Mouse (Mus musculus): ENCODE results near the gene Rptor.
A peak's percentile ranks its signal among the peaks of the same experiment; 100 is the strongest.

Rptor gene

GRCm38 (mm10) chr11:119816798-119817361 is 214.2 kb downstream of the Rptor start:
- no peak for DNase-seq

- DNase-seq: no peak
These were observed 214.7 kb downstream of the Rptor start for GRCm38 (mm10) chr11:119817362-119817837.

GRCm38 (mm10) chr11:119817898-119818297 is 215.2 kb downstream of the Rptor start:
- no peak for DNase-seq

- DNase-seq: no peak
These were observed 218.8 kb downstream of the Rptor start for GRCm38 (mm10) chr11:119821514-119821913.

DNA sequence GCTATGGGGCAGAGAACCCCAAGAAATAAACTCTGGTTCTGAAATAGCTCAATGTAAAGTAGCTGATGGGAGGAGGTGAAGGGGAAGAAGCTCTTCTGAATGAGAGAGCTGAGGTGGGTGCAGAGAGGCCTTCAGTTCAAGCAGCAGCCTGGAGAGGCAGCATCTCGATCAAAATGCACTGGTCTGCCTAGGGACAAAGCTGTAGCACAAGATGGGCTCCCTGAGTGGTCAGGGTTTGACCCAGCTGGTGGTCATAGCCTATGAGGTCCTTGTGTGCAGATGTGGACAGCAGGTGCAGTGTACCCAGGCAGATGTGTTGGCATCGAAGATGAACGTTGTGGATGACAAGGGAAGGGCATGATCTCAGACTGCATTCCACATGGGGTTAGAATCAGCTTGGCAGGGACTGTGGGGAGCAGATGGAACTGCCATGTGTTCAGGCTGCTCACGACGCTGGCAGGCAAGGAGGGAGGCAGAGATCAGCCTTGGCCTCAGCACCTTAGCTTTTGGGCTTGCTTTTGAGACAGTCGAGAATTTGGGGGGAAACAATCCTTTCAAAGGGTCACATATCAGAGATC is 221.5 kb downstream of the Rptor start:
- no peak for DNase-seq

DNA sequence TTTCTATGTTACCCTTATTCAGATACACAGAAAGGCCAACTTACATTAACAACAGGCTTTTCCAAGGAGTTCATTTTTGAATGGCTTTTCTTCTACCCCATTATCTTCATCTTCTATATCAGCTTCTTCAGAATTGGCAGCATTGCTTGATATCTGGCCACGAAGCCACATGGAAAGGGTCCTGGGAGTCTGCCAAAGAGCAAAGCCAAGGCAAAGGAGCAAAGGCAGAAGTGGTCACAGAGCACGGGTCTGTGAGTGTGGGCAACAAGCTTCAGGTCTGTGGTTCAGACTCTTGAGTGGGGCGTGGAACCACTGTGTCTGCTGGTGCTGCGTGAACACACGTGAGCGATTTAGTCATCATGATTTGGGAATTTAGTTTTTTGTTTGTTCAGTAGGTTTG is 223.1 kb downstream of the Rptor start:
- no peak for DNase-seq

- no peak for DNase-seq
These were observed 223.5 kb downstream of the Rptor start for GRCm38 (mm10) chr11:119826239-119826638.

GRCm38 (mm10) chr11:119829116-119829515 is 226.4 kb downstream of the Rptor start:
- DNase-seq: no peak

DNA sequence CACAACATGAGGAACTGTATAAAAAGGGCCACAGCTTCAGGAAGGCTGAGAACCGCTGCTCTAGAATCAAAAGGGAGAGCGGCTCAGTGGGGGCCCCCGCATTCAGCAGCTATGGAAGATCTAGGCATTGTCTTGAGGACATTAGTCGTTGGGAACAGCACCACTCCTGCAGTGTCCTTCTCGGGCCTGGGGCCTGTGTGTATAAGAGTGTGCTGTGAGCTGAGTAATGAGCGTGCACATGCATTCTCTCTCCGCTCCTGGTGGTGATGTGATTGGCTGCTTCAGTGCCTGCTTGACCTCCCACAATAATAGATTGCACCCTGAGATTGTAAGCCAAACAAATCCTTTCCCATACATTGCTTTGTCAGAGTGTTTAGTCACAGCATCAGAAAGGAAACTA is 229.0 kb downstream of the Rptor start:
- no peak for DNase-seq

DNA sequence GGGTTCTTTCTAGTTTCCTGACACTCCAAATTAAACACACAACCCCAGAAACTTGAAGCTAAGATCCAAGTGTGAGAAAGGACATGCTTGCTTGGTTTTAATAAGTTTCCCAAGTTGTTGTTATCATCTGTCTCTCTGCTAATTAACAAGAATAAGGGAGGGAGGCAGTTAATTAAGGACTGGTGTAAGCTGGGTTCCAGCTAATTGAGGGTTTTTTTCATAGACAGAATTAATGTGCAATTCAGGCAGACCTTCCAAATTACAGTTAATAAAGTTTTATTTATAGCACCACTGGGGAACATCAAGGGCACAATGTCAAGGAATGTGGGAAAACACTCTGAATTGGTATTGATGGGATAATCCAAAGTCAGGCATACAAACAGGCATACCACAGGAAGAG is 230.6 kb downstream of the Rptor start:
- no peak for DNase-seq

GRCm38 (mm10) chr11:119833877-119834804 is 231.4 kb downstream of the Rptor start:
- peak; percentile 48 to 77 for DNase-seq

GRCm38 (mm10) chr11:119836326-119836725 is 233.6 kb downstream of the Rptor start:
- no peak for DNase-seq

DNA sequence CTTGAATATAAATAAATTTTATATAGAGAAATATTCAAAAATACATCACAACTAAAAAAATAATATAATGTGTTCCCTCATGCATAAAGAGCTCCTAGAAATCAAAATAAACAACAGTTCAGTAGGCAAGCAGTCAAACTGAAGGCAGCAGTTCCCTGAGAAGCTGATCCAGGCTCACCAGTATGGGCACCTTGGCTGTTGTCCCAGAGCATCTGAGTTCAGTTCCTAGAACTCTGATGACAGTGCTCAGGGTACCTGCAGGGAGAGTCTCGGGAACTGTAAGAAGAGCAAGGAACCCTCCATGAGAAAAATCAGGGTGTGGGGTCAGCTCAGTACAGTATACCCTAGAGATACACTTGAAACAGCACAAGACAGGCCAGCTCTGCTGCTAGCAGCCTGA is 235.1 kb downstream of the Rptor start:
- DNase-seq: no peak

GRCm38 (mm10) chr11:119839411-119840342 is 237.0 kb downstream of the Rptor start:
- no peak for DNase-seq

DNA sequence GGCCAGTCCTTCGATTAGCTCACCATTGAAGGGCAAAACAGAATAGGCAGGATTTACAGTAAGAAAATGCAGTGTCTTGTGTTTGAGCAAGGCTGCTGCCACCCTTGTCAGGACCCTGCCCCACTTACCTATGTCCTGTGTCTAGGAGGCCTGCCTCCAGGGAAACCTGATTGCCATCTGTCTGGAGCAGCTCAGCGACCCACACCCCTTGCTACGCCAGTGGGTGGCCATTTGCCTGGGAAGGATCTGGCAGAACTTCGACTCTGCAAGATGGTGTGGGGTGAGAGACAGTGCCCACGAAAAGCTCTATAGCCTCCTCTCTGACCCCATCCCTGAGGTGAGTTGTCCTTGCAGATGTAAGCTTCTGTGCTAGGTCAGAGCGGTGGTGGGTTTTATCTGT is 243.9 kb downstream of the Rptor start:
- DNase-seq: no peak

GRCm38 (mm10) chr11:119847076-119847475 is 244.4 kb downstream of the Rptor start:
- no peak for DNase-seq

DNA sequence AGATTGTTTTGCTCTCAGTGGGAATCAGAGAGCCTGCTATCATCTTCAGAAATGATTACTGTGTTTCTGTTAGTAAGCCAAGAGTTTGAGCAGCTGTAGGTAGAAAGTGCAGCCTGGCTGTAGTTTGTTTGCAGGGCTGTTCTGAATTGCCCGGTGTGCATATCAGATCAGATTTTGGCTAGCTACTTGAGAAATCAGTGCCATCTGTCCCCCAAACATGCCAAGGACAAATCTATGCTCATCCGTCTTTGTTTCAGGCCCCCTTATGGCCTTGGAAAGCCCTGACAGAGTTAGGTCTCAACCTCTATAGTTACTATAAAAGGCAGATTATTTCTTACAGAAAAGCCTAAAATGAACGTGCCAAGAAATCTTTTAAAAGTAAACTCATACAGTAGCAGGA is 244.9 kb downstream of the Rptor start:
- DNase-seq: no peak

DNA sequence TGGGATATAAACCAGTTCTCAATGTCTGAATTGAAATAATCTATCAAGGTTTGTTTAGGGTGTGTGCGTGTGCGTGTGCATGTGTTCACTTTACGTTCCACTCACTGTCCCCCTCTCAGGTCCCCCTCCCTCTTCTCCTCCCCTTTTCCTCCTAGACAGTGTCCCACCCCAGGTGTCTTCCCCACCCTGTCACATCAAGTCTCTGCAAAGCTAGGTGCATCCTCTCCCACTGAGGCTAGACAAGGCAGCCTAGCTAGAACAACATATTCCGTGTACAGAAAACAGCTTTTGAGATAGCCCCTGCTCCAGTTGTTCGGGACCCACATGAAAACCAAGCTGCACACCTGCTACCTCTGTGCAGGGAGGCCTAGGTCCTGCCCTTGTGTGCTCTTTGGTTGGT is 245.5 kb downstream of the Rptor start:
- no peak for DNase-seq

DNA sequence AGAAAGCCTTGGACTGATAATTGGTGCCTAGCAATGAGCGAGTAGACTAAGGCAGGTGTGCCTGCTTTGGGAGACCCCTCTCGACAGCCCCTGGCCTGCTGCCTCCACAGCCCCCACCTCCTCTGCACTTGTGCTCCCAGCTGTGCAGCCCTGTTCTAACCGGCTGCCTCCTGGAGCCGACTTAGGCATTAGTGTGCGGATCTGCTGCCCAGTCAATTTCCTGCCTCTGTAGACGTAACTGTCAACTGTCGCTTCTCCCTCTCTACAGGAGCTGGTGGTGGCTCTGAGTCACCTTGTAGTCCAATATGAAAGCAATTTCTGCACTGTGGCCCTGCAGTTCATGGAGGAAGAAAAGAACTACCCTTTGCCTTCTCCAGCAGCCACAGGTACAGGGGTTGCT is 253.3 kb downstream of the Rptor start:
- DNase-seq: peak; percentile 30 to 55

- DNase-seq: no peak
These were observed 260.0 kb downstream of the Rptor start for GRCm38 (mm10) chr11:119862523-119863299.

DNA sequence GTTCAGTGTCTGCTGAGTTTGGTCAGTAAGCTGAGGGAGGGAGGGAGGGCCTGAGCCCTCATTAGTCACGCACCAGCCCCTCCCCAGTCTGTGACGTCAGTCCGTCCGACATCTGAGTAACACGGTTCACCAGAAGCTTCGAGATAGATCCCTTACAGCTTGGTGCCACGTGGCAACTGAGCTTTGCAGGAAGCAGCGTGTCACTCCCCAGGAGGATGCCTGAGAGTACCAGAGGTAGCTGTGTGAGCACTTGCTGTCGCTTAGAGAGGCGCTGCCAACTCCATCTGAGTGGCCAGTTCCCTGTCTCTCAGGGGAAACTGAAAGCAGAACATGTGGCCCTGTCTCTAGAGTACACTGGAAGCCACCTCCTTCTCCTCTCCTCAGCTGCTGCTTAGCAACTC is 260.7 kb downstream of the Rptor start:
- DNase-seq: no peak

- DNase-seq: no peak
These were observed 264.1 kb downstream of the Rptor start for GRCm38 (mm10) chr11:119866837-119867236.

Data from thymus, adult 18-20 months (tissue).